In the genomic region with DNA sequence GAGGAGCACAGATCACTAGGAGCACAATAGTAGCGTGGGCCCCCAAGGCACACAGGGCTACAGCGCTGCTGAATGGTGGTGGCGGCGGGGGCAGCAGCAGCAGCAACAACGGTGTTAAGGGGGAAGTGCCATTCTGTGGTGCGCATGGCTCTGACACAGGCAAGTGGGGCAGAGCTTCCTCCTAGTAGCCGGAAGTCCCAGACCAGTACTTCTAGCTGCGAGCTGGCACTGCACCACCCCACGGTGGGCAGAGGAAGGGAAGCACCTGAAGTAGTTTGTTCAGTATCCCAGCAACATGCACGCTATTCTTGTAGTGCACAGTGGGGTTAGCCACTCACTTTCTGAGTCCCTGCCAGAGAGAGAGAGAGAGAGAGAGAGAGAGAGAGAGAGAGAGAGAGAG, we compare ENCODE assay signal across 9 mouse cellular contexts. TPM values are rescaled to one million over a fixed set of nuclear protein-coding genes. Genes with fewer than 3 reads are reported as not detected.
DNase-seq lines count a peak whose midpoint lies in the region; ATAC-seq lines count a peak whose summit lies in the region.
"Had no signal": no experiment of that assay in that cellular context is flagged by ENCODE, and none has a peak within 500 bp of the region (broad histone marks: within the 10 kb centered on the region; RNA-seq: fewer than 3 reads in every experiment).

No protein-coding gene starts in this region.

- peak; percentile 27; the same call in 1 of the 2 replicates for ATAC-seq in heart, embryonic 15.5 days (replicated peaks; ENCODE audit: insufficient number of reproducible peaks, insufficient read depth, low FRiP score, low read depth)
- ATAC-seq: Patski had no signal

- H3K27ac ChIP-seq in heart, embryonic 15.5 days: no peak overlapping the region

- H3K4me2 ChIP-seq in heart, embryonic 15.5 days: peak overlapping the region; percentile 42

- 0 out of 2 replicates have a peak overlapping the region, but pooled peaks have one; percentile 11 for H3K4me3 ChIP-seq in heart, embryonic 15.5 days

- peak; percentile 25 for DNase-seq in gastrocnemius, postnatal 25 days
- no peak for DNase-seq in gastrocnemius, postnatal 10 days
- DNase-seq in c-Kit-positive CD71-negative TER-119-negative erythroid progenitor cells, embryonic 14.5 days (ENCODE audit: low read depth): peak; percentile 36
- DNase-seq in layer of hippocampus, postnatal 10 days (ENCODE audit: low spot score in 2 of 2): peak; percentile 30 to 48
- DNase-seq in lung, postnatal 10 days: peak; percentile 68
- DNase-seq in right cerebral cortex, postnatal 25 days: peak; percentile 36
- no peak for DNase-seq in Muller cell, postnatal 12 days (ENCODE audit: inconsistent ontology term)

- WGBS in heart, embryonic 15.5 days: 29% methylated on average over 10 of the region's 10 CpGs

- H3K9me3 ChIP-seq in heart, embryonic 15.5 days (replicated peaks): no peaks in the 10 kb centered on the region

- H3K9ac ChIP-seq in heart, embryonic 15.5 days: no peak overlapping the region

- H3K27me3 ChIP-seq in heart, embryonic 15.5 days: no peaks in the 10 kb centered on the region
- H3K27me3 ChIP-seq: Patski had no signal

- H3K4me1 ChIP-seq in heart, embryonic 15.5 days (replicated peaks): 0 out of 2 replicates have a peak, but pooled peaks cover 5% of the 10 kb centered on the region

- no peaks in the 10 kb centered on the region for H3K36me3 ChIP-seq in heart, embryonic 15.5 days

RNA-seq across cellular contexts. Expression of gene Gpt2, which starts 10.5 kb away (rescaled TPM):
- 100 to 1,000 TPM; 153 to 217 TPM for total RNA-seq in gastrocnemius, postnatal 25 days (2021)
- total RNA-seq in gastrocnemius, postnatal 10 days (2021): 10 to 100 TPM; 51.8 to 58.5 TPM
- polyA plus RNA-seq in heart, embryonic 15.5 days (2015; fragmentation: Nextera tagmentation; extraction: Ambion mirVana): 5.5 and 8.3 TPM in 2 replicates
- 10 to 100 TPM; 51.9 to 58.7 TPM for total RNA-seq in layer of hippocampus, postnatal 10 days (2021)

RNA-seq across cellular contexts. Expression of gene 4921524J17Rik, which starts 49.3 kb away (rescaled TPM):
- total RNA-seq in gastrocnemius, postnatal 25 days (2021): 10 to 100 TPM; 10.3 to 10.7 TPM
- total RNA-seq in gastrocnemius, postnatal 10 days (2021): 10 to 100 TPM; 14.9 to 17.9 TPM
- polyA plus RNA-seq in heart, embryonic 15.5 days (2015; fragmentation: Nextera tagmentation; extraction: Ambion mirVana): 50.6 and 63.7 TPM in 2 replicates
- total RNA-seq in layer of hippocampus, postnatal 10 days (2021): 10 to 100 TPM; 26.2 to 29.3 TPM

Comparison
In these comparisons a context has a peak if more than half of its experiments do, and no peak if none do; other contexts are left out.
1. DNase-seq: peak in gastrocnemius, postnatal 25 days (single experiment), c-Kit-positive CD71-negative TER-119-negative erythroid progenitor cells, embryonic 14.5 days (single experiment), layer of hippocampus, postnatal 10 days (2 of 2), lung, postnatal 10 days (single experiment) and right cerebral cortex, postnatal 25 days (single experiment); none in gastrocnemius, postnatal 10 days (single experiment) and Muller cell, postnatal 12 days (single experiment).